Mouse (Mus musculus) intestine, embryonic 16.5 days (tissue): ENCODE data around the gene Slc45a3. TPM values are rescaled to one million over a fixed set of nuclear protein-coding genes. Genes with fewer than 3 reads are reported as not detected.

Source experiments
- ATAC-seq: fragments of 200-750 bp; cut with Nextera tagmentation; 2 replicates; pipeline ENCODE4 v1.8.0; 2017; ENCODE audit warnings: moderate TSS enrichment, moderate library complexity
- H3K27ac ChIP-seq: fragments of 300-500 bp; sonication (generic); 2 replicates; pipeline ENCODE4 v1.5.1; 2014; ENCODE audit warnings: mild to moderate bottlenecking, low read length
- H3K27me3 ChIP-seq: fragments of 300-500 bp; sonication (generic); replicated peaks from 2 replicates; pipeline ENCODE4 v1.6.1; 2014; ENCODE audit warnings: low read length, control low read depth, mixed read lengths; ENCODE audit not compliant: control insufficient read depth, insufficient read depth
- H3K36me3 ChIP-seq: fragments of 300-500 bp; sonication (generic); 2 replicates; pipeline ENCODE4 v1.6.1; 2014; ENCODE audit warnings: low read length, control low read depth; ENCODE audit not compliant: control insufficient read depth, insufficient read depth
- H3K4me1 ChIP-seq: fragments of 300-500 bp; sonication (generic); 2 replicates; pipeline ENCODE4 v1.6.1; 2014; ENCODE audit warnings: low read length, control low read depth, mixed read lengths; ENCODE audit not compliant: control insufficient read depth, insufficient read depth
- H3K4me2 ChIP-seq: fragments of 300-500 bp; sonication (generic); 2 replicates; pipeline ENCODE4 v1.6.1; 2014; ENCODE audit warnings: low read depth, low read length, control low read depth
- H3K4me3 ChIP-seq: fragments of 300-500 bp; sonication (generic); 2 replicates; pipeline ENCODE4 v1.5.1; 2014; ENCODE audit warnings: mild to moderate bottlenecking, low read length
- H3K9ac ChIP-seq: fragments of 300-500 bp; sonication (generic); 2 replicates; pipeline ENCODE4 v1.6.1; 2014; ENCODE audit warnings: low read depth, low read length
- H3K9me3 ChIP-seq: fragments of 300-500 bp; sonication (generic); 2 replicates; pipeline ENCODE4 v1.6.1; 2016; ENCODE audit warnings: low read length, control low read depth; ENCODE audit not compliant: control insufficient read depth
- WGBS: fragments of 180-500 bp; shearing (Covaris S2); extraction: QIAGEN DNeasy Blood & Tissue Kit; methylation state at CpG from one replicate; pipeline ENCODE4 v1.1.7; 2014; 5-methylcytosine and 5-hydroxymethylcytosine counted together
- polyA plus RNA-seq: library from polyadenylated mRNA; unstranded; fragments of >200 nt; fragmentation: Nextera tagmentation; extraction: Ambion mirVana; gene quantifications from 2 replicates; pipeline ENCODE4 v1.2.1, GENCODE M21; 2015

Slc45a3 gene
- polyA plus RNA-seq, 1 experiment from 2014 or later: 2.5 TPM

GRCm38 (mm10) chr1:132003111-132003510, 40.3 kb downstream of the Slc45a3 start:
- H3K4me1 ChIP-seq: no peaks in the 10 kb centered on the region; the same call in none of the 2 replicates
- no peaks in the 10 kb centered on the region for H3K9me3 ChIP-seq
- no peak for ATAC-seq
- no peak overlapping the region for H3K4me3 ChIP-seq
- no peaks in the 10 kb centered on the region for H3K27me3 ChIP-seq
- H3K27ac ChIP-seq: no peak overlapping the region
- no peaks in the 10 kb centered on the region for H3K36me3 ChIP-seq
- no peak overlapping the region for H3K9ac ChIP-seq
- WGBS: 69% methylated on average over 2 of the region's 2 CpGs
- H3K4me2 ChIP-seq: no peak overlapping the region

DNA sequence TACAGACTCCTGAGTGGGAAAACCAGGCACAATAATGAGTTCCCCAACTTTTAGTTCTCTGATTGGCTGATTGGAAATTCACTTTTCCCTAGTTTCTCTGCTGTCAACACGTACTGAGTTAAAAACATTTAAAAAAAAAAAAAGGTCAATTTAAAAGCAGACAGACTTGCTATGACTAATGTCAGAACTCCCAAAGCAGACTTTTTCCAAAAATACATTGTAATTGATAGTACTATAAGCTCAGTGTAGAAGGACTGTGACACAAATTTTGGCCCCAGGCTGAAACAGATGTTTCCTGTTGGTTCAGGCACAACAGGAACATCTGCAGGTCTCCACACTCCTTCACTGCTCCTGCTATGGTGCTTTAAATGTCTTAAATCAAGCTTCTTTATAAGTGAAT, 41.0 kb downstream of the Slc45a3 start:
- Histone ChIP-seq H3K4me3 (no peak overlapping the region), H3K4me1 (peaks cover under 1% of the 10 kb centered on the region), H3K9me3 (no peaks in the 10 kb centered on the region), H3K4me2 (no peak overlapping the region), H3K27me3 (no peaks in the 10 kb centered on the region), H3K36me3 (no peaks in the 10 kb centered on the region), H3K9ac (no peak overlapping the region), H3K27ac (no peak overlapping the region)
- ATAC-seq: no peak
- WGBS: 44% methylated on average over 1 of the region's 1 CpGs

DNA sequence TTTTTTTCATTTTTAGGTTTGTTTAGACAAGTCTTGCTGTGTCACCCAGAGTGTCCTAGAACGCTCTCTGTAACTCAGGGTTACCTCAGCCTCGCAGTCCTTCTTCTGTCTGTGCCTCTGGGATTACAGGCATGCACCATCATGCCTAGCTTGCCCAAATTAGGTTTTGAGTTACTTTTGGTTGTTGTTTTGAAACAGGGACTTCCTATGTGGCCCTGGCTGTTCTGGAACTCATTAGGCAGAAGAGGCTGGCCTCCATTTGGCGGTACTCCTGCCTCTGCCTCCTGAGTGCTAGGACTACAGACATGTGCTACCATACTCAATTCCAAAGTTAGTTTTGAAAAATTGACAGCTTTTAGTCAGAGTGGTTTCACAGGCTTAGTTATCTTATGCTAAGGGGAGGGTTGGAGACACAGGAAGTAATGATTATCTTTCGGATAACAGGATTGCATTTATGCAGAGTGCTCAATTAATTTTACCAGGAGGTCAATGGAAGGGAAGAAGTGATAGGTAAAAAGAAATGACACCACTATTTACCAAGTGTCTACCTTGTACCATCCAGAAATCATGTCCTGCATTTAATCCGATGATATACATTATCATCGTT, 41.9 kb downstream of the Slc45a3 start:
- Histone ChIP-seq H3K9ac (no peak overlapping the region), H3K4me2 (no peak overlapping the region), H3K36me3 (no peaks in the 10 kb centered on the region), H3K9me3 (no peaks in the 10 kb centered on the region), H3K4me1 (peaks cover 9% of the 10 kb centered on the region), H3K4me3 (no peak overlapping the region), H3K27ac (no peak overlapping the region), H3K27me3 (no peaks in the 10 kb centered on the region)
- 80% methylated on average over 6 of the region's 6 CpGs for WGBS
- ATAC-seq: no peak

- Histone ChIP-seq H3K9me3 (no peaks in the 10 kb centered on the region), H3K27ac (no peak overlapping the region), H3K27me3 (no peaks in the 10 kb centered on the region), H3K4me2 (no peak overlapping the region), H3K36me3 (no peaks in the 10 kb centered on the region), H3K4me1 (peaks cover 11% of the 10 kb centered on the region), H3K4me3 (no peak overlapping the region), H3K9ac (no peak overlapping the region)
- ATAC-seq: no peak
- WGBS: 85% methylated on average over 1 of the region's 1 CpGs
Observed at GRCm38 (mm10) chr1:132005466-132005865, 42.7 kb downstream of the Slc45a3 start.

DNA sequence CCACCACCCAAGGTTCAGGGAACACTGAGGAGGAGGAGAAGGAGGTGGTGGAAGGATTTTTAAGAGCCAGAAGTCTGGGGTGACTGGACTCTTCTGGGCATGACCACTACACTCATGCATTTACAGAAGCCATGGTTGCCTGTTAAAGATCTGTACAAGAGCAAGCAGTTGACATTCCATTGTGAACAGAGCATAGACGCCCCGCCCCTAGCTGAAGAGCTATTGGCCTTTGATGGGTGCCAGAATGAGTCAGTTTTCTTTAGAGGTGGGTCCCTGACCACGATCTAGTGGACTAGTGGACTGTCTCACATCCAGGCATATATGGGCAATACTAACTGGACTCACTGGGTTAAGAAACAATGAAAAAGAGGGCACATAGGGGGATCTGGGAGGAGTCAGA, 43.3 kb downstream of the Slc45a3 start:
- Histone ChIP-seq H3K9me3 (no peaks in the 10 kb centered on the region), H3K4me3 (no peak overlapping the region), H3K4me1 (peaks cover 11% of the 10 kb centered on the region), H3K36me3 (no peaks in the 10 kb centered on the region), H3K27ac (no peak overlapping the region), H3K27me3 (no peaks in the 10 kb centered on the region), H3K9ac (no peak overlapping the region), H3K4me2 (no peak overlapping the region)
- 78% methylated on average over 3 of the region's 3 CpGs for WGBS
- no peak for ATAC-seq

- H3K27me3 ChIP-seq: no peaks in the 10 kb centered on the region
- no peak for ATAC-seq
- H3K9me3 ChIP-seq: no peaks in the 10 kb centered on the region
- peak overlapping the region; percentile 99 for H3K27ac ChIP-seq
- 24% methylated on average over 5 of the region's 5 CpGs for WGBS
- H3K4me1 ChIP-seq: peaks cover 11% of the 10 kb centered on the region
- peak overlapping the region; percentile 52 for H3K4me2 ChIP-seq
- H3K36me3 ChIP-seq: no peaks in the 10 kb centered on the region
- peak overlapping the region; percentile 16; the same call in 1 of the 2 replicates for H3K9ac ChIP-seq
- H3K4me3 ChIP-seq: peak overlapping the region; percentile 81
Observed at GRCm38 (mm10) chr1:132006721-132007120, 44.0 kb downstream of the Slc45a3 start.

DNA sequence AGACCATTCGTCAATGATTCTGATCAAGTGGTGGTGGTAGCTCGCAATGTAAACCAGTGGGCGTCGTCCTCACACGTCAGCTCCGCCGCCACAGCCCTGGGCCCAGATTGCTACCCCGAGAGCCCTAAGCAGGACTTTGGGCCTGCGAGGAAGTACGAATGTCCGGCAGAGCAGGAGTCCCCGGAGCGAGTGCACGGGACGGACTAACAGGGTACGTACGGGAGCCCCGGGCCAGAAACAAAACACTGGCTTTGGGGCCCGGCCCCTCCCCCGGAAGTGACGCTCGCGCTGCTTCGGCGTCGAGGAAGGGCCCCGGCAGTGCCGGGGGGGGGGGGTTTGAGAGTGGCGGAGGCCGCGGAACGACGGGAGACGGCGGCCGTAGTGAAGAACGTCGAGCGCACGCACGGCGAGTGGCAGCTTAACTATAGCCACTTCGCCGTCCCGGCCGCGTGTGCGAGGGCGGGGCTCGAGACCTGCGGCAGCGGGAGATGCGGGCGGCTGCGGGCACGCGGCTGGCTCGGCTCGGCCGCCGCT, 44.6 kb downstream of the Slc45a3 start, which contains the start of gene Elk4:
Elk4 (plus strand) TSS at position 326 of the 534 bp plus-strand sequence.
- H3K4me3 ChIP-seq: peak within 1 kb of the TSS; percentile 81
- 0% methylated on average over 52 of the region's 61 CpGs for WGBS
- H3K9ac ChIP-seq: peak within 1 kb of the TSS; percentile 92
- H3K27ac ChIP-seq: peak within 1 kb of the TSS; percentile 99
- peaks cover 11% of the 10 kb centered on the region for H3K4me1 ChIP-seq
- H3K27me3 ChIP-seq: no peaks in the 10 kb centered on the region
- H3K4me2 ChIP-seq: peak within 1 kb of the TSS; percentile 83
- ATAC-seq: peak; percentile 87
- H3K36me3 ChIP-seq: no peaks in the 10 kb centered on the region
- H3K9me3 ChIP-seq: no peaks in the 10 kb centered on the region

GRCm38 (mm10) chr1:132007828-132008827, 45.4 kb downstream of the Slc45a3 start:
- Histone ChIP-seq H3K4me3 (peak overlapping the region; percentile 81), H3K9ac (peak overlapping the region; percentile 92), H3K27ac (peak overlapping the region; percentile 99), H3K36me3 (no peaks in the 10 kb centered on the region), H3K4me2 (peak overlapping the region; percentile 83), H3K27me3 (no peaks in the 10 kb centered on the region), H3K4me1 (peaks cover 11% of the 10 kb centered on the region), H3K9me3 (no peaks in the 10 kb centered on the region)
- under 1% methylated on average over 61 of the region's 72 CpGs for WGBS
- ATAC-seq: peak; percentile 95
